Mouse (Mus musculus) left cerebral cortex, adult 9 months (tissue): ENCODE measurements around the gene Vangl2.
"Not testable (repeated sequence)": the region's sequence is repeated elsewhere in the genome, so short reads cannot be mapped to it uniquely, and the experiment has no call there.

Experiments
- DNase-seq, 2 experiments: peaks; one replicate each; pipeline ENCODE4 v3.0.0; 2022; ENCODE audit warnings: low spot score in 2 of 2

Gene Vangl2

GRCm38 (mm10) chr1:172001665-172002064 is 26.6 kb downstream of the Vangl2 start:
- DNase-seq = no peak

- peak in 1 of 2 experiments; percentile 75 for DNase-seq
Observed at GRCm38 (mm10) chr1:172000641-172001040, 27.6 kb downstream of the Vangl2 start.

- DNase-seq = no peak
Observed at GRCm38 (mm10) chr1:171998820-171999597, 29.2 kb downstream of the Vangl2 start.

DNA sequence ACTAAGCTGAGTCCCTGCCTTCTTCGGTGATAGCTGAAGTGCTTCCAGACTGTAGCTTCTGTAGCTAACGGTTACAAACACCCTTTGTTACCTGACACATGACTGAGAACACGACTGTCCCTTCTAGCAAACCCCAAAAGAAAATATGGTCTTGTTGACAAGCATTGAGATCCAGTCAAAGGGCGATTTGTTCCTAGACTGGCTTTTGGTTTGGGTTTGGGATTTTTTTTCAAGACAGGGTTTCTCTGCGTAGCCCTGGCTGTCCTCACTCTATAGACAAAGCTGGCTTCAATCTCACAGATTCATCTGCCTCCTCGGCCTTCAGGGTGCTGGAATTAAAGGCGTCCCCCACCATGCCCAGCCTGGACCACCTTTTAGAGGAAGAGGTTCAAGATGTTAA is 31.5 kb downstream of the Vangl2 start:
- no peak for DNase-seq

DNA sequence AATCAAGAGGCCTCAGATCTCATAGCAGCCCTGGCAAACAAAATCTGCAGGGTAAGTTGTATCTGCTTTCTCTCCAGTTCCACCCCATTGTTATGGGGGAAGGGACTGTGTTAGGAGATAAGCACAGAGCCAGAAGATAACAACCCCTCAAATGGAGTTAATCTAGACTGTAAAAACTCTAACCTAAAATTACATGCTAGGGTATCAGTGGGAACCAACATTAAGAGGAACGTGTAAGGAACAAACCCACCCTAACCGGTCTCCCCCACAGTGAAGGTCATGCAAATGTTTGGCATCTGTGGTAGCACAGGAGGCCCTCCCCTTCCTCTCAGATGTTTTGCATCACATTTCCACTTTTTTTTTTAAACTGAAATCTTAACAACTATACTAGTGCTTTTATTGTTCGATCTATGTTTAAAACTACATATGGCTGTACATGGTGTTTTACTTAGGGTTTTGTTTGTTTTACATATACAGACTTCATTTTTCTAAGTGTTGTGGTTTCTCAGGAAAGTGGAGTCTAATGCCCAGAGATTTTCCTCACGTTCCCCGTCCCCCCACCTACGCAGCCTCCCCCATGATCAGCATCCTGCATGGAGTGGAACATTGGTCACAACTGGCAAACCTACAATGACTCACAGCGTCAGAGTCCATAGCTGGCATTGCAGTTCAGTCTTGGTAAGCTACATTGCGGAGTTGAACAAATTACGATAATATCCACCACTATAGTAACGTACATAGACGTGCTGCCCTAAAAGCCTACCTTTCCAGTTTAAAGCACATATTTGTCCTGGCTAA is 33.1 kb downstream of the Vangl2 start:
- no peak for DNase-seq

- DNase-seq = no peak
Observed at GRCm38 (mm10) chr1:171994501-171994900, 33.7 kb downstream of the Vangl2 start.

- no peak for DNase-seq
Observed at GRCm38 (mm10) chr1:171992901-171993530, 35.2 kb downstream of the Vangl2 start.

GRCm38 (mm10) chr1:171991883-171992282 is 36.4 kb downstream of the Vangl2 start:
- DNase-seq = no peak

DNA sequence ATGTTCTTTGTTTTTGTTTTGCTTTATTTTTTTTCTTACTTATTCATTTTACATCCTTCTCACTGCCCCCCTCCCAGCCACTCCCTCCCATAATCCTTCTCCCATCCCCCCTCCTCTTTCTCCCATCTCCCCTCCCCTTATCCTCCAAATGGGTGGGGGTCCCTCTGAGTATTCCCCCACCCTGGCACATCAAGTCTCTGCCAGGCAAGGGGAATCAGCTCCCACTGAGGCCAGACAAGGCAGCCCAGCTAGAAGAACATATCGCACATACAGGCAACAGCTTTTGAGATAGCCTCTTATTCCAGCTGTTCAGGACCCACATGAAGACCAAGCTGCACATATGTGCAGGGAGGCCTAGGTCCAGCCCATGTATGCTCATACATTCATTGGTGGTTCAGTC is 44.1 kb downstream of the Vangl2 start:
- no peak for DNase-seq

DNA sequence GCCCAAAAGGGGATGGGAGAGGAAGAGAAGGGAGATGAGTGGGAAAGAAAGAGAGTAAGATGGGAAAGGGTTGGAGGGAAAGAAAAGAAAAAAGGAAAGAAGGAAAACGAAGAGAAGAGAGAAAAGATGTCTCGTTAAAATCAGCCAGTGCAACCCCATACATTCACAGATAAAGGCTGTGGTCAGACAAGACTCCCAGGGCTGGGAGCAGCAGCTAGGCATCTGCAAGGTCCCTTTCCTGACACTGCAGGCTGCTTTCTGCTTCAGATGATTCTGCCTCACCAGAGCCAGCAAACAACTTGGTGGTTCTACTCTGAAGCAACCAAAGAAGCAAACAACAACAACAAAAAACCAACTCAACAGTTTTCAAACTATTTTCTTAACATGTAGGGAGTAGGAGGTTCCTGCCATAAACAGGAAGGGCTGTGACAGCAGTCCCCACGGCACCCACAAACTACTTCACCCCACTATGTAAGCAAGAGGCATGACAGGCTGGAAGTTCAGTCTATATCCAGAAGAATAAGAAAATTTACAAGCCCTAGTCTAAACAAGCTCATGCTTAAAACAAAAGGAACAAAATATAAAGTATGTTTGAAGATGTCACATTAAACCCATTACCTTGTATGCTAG is 44.8 kb downstream of the Vangl2 start:
- DNase-seq = no peak

GRCm38 (mm10) chr1:171982740-171983139 is 45.5 kb downstream of the Vangl2 start:
- DNase-seq = no peak

GRCm38 (mm10) chr1:171982170-171982569 is 46.1 kb downstream of the Vangl2 start:
- no peak for DNase-seq

DNA sequence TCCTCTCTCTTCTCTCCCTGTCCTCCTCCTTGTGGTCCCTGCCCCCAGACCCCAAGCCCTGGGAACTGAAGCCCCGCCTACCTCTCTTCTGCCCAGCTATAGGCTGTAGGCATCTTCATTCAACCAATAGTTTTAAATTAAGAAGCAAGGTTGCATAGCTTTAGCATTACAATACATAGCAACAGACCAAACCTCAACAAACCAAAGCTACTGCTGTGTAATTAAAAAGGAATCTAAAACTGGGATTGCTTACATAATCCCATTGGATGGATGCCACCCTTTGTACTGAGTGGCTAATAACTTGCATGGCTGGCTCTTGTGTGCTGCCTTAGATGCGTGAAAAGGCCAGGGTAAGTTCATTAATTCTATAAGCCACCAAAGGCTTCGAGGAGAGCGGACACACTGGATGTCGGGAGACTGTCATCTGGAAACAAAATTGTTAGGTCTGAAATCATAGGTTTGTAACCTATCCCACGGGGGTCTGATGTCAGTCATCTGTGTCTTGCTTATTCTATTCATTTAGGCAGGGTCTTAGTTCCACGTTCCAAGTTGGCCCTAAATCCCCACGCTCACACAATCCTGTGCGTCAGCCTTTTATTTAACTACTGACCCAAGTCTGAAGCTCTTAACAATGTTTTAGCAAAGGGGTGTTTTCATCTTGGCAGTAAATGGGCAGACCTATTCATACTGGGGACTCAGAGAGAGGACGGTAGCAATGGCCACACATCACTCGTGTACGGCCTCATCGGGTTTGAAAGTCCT is 48.1 kb downstream of the Vangl2 start:
- DNase-seq = no peak

- DNase-seq = no peak
Observed at GRCm38 (mm10) chr1:171977891-171978290, 50.4 kb downstream of the Vangl2 start.

DNA sequence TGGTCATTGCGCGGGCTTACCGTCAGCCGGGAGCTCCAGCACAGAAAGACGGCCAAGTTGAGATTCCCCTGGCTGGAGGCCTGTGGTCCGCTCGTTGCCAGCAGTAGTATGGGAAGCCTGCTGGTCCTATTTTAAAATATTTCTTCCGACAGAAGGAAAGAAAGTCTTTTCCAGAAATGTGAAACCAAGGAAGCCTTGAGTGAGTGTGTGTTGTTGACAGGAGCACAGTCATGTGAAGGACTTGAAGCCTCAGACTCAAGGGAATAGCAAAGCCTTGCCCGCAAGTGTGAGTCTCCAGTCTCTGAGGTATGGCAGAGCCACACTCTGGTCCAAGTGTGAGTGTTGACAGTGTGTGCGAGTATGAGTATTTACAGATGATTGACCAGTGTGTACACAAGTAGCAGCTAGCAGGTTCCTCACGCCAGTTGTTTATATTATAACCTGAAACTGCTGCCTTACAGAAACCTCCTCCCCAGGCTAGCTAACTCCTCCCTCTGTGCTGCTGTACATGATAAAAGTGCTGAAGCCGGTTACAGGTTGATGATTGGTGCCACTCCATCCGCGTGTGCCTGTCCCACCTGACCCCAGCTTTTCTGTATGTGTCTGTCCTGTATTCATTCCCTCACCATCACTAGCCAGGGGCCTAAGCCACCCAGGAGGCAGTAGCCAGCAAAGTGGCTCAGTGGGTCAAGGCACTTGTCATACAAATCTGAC is 51.3 kb downstream of the Vangl2 start:
- no peak for DNase-seq

DNA sequence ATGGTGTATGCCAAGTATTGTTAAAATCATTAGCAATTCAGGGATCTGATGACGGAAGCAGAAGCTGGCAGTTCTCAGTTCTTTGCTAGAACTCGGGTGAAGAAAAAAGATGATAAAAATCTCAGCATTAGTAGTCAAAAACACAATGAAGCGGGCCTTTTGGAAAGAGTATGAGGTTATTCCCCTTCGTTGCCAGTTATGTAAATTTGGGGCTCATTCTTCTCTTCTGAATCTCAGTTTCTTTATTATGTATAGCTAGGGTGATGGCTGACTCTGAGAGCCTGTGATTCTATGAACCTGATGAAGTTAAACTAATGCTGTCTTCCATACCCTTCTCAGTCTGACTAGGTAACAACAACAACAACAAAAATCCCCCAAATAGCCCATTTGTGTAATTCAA is 52.4 kb downstream of the Vangl2 start:
- DNase-seq = no peak

DNA sequence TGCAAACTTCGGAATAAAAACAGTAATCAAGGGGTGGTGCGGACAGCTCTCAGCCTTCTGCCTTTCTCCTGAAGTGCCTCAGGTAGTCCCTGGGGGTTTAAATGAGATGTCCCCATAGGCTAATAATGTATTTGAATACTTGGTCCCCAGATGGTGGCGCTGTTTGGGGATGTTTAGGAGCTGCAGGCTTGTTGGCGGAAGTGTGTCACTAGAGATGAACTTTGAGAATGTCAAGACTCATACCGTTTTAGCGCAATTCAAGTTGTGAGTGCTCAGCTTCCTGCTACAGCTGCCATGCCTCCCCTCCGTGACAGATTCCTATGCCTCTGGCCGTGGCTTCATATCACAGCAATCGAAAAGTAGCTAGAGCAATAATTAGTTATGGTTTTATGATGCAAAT is 52.9 kb downstream of the Vangl2 start:
- DNase-seq = no peak

- DNase-seq = not testable (repeated sequence)
Observed at GRCm38 (mm10) chr1:171974361-171974760, 53.9 kb downstream of the Vangl2 start.

DNA sequence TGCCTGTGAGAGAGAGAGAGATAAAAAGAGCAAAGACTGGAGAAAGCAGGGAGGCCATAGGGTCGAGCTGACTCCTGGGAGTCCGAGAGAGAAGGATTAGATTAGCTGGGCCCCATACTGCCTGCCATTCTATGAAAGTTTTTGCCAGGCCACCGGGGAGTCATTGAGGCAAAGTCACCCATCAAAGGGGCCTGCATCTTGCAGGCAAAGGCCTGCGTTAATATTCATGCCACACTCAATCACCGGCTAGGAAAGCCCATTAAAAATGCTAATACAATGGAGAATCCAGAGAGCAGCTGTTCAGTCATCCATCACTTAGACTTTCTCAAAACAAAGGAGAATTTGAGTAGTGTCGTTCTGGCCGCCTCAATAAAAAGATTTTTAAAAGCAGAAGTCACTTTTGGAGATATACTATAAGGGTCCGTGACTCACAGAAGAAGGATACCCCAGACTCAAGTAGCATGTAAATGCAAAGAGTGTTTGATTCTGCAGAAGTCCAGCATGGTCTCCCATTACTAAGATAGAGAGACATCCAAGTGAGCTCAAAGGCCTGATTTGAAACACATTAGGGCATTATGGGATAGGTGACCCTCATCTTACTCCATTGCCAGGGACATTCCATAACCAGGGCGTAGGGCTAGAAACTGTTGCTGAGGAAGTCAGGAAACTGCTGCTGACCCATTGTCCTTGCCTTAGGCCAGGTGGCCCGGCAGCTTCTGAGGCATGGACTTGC is 57.2 kb downstream of the Vangl2 start:
- DNase-seq = no peak

DNA sequence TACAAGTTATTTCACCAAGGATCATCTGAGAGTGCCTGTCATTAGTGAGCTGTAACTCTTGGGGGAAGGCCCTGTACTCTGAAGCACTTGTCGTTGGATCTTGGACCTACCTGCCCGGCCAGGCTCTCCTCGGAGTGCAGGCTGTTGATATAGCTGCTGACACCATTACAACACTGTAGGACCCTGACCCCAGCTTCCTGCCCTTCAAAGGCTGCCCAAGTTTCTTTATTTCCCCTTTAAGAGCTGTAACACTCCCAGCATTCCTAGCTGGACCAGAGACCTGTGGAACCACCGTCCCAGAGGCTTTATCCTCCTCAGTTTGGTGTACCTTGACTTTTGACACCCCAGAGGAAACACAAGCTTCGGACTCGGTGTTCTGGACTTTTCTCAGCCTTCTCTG is 59.0 kb downstream of the Vangl2 start:
- DNase-seq = no peak
